Mouse (Mus musculus): ENCODE measurements at regions not wholly inside any gene's neighbourhood (a gene's known extent, or its start where the extent isn't known, plus 50 kb on each side); places are given as distances from the start of the nearest gene placed in this dataset.
"Not testable (repeated sequence)": the region's sequence is repeated elsewhere in the genome, so short reads cannot be mapped to it uniquely, and the experiment has no call there.

DNA sequence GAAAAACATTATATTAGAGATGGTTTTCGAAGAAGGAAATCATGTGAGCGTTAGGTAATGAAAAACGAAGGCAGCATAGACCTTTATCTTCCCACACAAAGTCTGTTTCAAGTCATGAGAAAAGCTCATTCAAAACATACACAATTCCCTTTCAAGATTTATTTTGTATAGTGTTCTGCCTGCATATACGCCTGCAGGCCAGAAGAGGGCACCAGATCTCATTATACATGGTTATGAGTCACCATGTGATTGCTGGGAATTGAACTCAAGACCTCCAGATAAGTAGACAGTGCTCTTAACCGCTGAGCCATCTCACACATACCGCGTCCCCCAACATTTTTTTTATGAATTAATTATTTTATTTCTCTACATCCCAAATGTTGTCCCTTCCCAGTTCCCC is 578.3 kb upstream of the Ccdc54 start:
- no peak for DNase-seq (ENCODE audit: inconsistent ontology term)

DNA sequence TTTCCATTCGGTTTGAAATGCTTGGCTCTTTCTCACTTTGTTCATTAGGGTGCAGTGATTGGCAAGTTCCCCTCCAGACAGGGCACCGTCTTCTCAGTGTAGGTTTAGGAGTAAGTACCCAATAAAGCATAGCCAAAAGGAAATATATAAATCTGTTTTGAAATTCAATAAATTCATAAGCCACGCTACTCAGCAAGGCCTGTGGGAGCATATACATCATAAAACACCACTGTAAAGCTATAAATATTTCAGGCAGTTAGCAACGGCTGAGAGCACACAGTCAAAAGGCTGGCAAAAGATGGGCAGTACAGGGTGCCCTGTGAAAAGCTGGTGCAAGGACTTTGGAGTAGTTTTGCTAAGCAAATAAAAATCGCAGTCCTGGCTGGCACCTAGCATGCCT is 569.8 kb upstream of the Ccdc54 start:
- DNase-seq (ENCODE audit: inconsistent ontology term), result no peak

DNA sequence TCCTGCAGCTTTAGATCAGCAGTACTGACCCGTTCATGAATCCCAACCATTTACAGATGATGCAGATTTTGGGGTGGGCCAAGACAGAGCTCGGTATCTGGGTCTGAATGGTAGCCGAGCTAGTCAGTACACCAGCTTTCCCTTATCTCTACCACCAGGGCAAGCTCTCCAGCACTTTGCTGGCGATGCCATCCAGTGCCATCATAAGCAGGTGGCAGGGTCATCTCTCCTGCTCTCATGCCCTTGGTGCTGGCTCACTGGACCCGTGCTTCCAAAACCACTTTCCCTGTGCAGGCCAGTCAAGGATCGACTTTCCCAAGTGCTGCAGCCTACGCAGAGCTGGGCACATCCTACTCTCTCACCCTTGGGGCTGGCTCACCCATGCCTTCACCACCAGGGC is 547.6 kb upstream of the Ccdc54 start:
- DNase-seq (ENCODE audit: inconsistent ontology term), result no peak

DNA sequence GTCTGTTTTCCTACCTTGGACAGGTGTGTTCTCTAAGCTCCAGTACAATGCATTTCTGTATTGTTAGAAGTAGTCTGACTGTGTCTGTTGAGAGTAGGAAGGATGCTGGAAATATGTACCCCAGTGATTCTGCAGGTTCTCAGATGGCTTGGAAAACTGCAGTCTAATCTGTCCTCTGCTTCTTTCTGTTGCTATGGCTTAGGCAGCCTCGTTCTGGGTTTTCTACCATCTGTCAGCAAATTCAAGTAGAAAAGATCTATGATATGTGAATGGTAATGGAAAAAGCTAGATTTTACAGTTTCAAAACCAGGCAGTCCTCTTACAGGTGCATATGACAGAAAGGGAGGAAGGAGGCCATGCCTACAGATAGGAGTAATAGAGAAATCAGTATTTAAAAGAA is 528.9 kb upstream of the Ccdc54 start:
- DNase-seq (ENCODE audit: inconsistent ontology term), result no peak

DNA sequence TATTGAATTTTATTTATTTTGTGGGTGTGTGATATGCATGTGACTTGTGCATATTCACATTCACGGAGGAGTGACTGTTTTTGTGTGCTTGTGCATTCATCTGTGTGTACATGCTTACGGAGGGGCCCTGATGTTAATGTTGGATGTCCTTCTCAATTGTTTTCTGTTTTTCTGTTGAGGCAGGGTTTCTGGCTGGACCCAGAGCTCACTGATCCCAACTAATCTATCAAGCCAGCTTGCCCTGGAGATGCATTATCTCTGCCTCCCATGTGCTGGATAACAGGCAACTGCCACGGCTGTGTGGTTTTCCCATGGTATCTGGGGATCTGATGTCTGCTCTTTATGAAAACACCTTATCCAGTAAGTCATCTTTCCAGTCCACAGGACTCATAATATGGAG is 527.4 kb upstream of the Ccdc54 start:
- DNase-seq (ENCODE audit: inconsistent ontology term), result no peak

DNA sequence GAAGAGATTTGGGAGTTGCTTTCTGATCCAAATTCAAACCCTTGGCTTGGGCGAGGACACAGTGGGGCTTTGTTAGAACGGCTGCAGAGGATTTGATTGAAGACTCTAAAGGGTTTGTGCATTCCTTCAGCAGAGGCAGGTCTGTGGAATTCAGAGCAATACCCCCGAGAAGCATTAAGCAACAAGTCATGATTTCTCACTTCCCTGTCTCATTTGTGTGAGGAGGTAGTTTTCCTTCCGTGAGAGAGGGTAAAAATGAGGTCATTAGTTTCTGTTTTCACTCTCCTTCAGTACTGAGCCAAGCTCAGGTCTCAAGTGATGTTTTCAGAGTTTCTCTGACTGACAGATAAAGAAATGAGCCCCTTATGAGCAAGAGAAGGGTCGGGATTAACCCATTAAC is 526.9 kb upstream of the Ccdc54 start:
- DNase-seq (ENCODE audit: inconsistent ontology term), result peak; percentile 43

DNA sequence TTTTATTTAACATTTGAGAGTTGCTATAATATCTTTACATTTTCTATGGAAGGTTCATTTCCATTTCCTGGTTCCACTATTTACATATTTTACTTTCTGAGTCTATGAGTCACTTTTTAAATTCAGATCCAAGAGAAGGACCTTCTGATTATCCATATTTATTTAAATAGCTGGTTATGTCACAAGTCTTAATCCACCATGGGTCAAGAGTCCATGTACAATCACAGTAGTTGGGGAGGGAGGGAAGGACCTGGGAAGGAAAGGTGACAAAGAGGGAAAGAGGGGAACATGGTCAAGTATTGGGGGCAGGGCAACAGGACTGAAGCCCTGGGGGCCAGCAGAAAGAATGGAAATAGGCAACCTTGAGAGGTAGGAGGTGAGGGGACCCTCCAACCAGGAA is 518.9 kb upstream of the Ccdc54 start:
- no peak for DNase-seq (ENCODE audit: inconsistent ontology term)

DNA sequence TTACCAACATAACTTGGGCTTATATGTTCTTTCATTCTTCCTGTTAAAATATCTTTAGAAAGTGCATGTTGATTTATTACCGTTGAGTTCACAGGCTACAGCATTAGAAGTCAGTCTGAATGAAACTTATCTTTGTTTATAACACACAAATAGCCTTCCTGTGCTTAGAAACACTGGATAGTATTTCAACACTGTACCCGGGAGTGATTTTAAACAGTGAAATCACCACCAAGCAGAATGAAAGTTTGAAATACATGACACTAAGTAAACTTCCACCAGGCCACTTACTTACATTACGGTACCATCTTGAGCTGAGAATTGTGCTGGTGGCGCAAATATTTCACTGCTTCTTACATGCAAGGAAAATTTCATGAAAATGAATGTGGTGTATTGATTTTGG is 516.5 kb upstream of the Ccdc54 start:
- DNase-seq (ENCODE audit: inconsistent ontology term), result no peak

DNA sequence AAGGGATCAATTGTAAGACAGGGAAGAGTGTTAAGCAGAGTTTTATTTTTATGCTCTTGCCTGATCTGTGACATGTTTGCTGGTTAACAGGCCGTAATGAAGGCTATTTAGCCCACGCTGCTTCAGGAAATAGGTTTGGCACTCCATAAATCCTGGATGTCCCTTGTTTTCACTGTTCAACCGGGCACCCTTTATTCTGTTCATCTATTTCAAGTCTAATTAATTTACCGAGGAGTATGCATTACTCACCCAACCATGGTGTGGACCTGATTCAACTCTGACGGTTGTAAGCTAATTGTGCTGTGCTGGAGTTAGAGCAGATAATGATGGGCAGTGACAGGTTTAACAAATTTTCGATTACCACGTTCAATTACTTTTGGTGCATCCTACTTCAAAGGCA is 495.6 kb upstream of the Ccdc54 start:
- DNase-seq (ENCODE audit: inconsistent ontology term), result peak; percentile 88

DNA sequence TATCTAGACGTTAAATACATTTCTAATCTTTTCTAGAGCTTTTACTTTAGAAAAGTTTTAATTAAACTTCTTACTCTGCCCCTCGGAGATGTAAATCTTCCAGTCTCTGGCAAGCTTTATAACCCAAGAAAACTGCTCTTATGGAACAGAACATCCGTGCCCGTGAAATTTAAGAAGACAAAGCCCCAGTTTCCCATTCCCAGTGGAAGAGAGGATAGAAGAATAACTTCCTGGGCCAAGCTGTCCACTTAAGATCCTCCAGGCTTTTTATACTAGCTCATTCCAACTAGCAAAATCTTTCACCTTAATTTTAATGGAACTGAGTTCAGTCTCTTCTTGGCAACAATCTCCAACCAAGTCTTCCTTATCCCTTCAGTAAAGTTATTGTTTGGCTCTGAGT is 489.2 kb upstream of the Ccdc54 start:
- no peak for DNase-seq (ENCODE audit: inconsistent ontology term)

DNA sequence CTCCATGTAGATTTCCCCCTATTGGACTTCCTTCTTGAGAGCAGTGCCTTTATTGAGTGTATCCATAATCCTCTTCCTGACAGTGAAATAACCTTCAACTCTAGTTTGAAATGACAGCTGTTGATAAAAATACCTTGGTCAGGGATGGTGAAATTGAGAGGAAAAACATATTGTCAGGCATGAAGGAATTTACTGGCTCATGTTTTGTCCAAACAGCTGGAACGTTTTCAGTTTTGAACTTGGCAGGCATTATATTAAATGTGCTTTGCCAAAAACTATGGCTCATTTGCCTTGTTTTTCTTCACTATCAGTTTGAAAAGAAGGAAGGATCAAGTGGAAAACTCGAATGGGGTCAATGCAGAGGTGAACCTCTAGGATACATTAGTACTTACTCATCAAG is 457.7 kb upstream of the Ccdc54 start:
- DNase-seq (ENCODE audit: inconsistent ontology term), result peak; percentile 16

DNA sequence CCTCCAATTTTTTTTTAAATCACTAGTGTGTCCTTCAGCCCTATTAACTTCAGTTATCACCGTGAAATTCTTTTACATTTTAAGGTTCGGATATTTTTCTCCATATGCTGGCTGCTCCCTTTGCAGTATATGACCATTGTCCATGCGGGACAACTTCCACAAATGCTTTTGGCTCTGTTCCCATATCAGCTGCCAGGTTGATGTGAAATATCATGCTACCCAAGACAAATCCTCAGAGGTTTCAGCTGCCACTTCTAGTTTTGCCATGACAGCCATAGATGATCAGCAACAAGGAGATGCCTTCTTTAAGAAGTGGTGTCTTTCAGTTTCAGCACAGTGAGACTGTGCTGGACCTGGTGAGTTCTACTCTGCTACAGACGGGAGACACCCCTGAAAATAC is 457.2 kb upstream of the Ccdc54 start:
- no peak for DNase-seq (ENCODE audit: inconsistent ontology term)

DNA sequence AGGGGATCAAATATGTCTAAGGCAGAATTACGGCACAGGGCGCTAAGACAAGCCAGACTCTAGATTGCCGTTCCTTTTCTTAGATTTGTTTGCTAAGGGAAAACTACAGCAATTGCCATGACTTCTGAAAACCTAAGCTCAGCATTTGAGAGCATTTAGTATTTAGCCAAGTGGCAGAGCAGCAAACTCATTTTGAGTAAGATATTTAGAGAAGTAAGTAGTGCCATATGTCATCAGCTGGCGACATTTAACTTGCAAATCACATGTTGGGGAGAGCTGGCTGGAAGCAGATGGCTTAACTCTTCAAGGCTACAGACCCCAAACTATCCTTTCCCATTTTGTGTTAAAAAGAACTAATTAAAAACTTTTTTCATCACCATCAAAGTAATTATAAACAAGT is 450.4 kb upstream of the Ccdc54 start:
- DNase-seq (ENCODE audit: inconsistent ontology term), result no peak

DNA sequence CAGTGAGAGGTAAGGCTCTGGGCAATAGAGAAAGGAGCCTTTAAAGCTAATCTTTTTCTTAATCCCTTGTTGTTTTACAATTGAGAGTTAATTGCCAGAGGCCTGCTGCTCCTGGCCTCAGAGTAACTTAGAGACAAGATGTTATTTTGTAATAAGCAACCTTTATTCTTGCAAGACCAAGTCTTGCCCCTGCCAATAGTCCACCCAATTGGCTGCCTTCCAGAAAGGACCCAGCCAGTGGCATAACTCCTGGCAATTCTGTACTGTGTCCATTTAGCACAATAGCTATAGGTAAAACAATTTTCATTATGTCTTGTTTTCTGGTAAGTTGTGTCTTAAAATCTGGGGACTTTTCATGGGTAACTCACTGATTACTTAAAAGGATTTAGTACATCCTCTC is 411.9 kb upstream of the Ccdc54 start:
- DNase-seq (ENCODE audit: inconsistent ontology term), result no peak

DNA sequence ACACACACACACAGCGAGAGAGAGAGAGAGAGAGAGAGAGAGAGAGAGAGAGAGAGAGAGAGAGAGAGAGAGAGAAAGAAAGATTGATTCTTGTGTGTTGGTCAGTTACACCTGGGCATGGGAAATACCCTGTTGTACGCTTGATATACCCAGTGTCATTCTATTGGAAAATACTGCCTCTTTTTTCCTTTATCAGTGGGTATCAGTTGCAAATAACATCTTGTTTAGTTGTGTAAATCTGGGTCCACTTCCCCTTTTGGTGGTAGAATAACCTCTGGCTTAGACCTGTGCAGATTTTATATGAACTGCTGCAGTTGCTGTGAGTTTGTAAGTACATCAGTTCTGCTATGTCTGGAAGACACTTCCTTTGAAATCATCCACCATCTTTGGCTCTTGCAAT is 373.4 kb upstream of the Ccdc54 start:
- no peak for DNase-seq (ENCODE audit: inconsistent ontology term)

DNA sequence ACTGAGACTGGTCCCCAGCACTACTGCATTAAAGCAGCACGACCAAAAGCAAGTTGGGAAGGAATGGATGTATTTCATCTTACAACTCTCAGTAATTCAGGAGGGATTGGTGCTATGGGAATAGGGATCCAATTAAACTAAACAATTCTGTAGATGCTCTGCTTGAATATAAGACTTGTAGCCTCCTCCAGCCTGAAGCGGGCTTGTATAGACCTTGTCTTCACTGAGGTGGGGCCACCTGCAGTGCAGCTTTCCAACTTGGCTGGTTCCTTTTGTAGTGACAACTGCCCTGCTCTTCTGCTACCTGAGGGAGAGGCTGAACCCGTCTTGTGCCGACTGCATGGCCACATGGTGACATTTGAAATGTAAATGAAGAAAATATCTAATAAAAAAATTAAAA is 353.1 kb upstream of the Ccdc54 start:
- DNase-seq (ENCODE audit: inconsistent ontology term), result no peak

DNA sequence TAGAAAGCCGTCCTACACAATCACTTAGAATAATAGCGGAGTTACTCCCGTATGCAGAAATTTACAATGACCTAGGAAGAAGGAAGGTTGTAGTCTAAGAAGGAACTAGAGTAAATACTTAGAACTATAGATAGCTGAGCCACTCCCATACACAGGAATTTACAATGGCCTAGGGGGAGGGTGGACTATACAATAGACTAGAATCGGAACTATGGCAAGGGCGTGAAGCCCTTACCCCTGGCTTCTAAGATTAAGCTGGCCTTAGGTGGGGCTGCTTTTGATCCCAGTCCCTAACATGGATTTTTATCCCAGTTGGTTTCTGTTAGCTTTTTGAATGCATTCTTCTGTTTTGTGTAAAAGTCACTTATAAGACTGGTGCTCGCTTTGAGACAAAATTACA is 352.6 kb upstream of the Ccdc54 start:
- not testable (repeated sequence) for DNase-seq (ENCODE audit: inconsistent ontology term)

DNA sequence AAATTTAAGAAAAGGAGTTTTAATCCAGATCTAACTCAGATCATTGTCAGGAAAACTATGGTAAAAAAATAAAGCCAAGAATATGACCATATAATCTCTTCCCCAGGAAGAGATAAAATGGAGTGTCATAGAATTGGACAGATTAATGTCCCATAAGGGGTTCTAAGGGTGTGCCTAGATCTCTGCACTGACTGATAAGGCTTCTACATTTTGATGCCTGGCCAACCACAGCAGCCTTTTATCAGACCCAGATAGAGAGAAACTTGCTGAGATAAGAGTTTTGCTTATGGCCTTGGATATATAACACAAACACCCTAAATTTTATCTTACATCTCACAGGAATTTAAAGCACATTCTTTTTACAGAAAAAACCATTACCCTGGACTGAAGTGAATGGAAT is 351.3 kb upstream of the Ccdc54 start:
- no peak for DNase-seq (ENCODE audit: inconsistent ontology term)

DNA sequence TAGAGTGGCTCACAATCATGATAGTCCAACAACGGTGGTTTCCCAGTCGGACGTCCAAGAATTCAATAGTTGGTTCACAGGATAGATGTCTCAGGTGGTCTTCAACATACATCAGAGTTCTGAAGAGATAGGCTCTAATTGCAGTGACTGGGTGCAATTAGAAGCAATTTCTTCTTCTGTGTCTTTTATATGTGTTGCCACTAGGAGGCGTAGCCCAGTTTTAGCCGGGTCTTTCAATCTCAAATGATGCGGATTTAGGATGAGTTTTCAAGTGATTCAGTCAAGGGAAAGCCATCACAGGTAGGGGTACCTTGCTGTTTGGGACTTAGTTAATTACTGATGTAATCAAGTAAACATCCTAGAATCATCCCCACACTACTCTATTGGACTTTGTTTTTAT is 348.4 kb upstream of the Ccdc54 start:
- no peak for DNase-seq (ENCODE audit: inconsistent ontology term)

DNA sequence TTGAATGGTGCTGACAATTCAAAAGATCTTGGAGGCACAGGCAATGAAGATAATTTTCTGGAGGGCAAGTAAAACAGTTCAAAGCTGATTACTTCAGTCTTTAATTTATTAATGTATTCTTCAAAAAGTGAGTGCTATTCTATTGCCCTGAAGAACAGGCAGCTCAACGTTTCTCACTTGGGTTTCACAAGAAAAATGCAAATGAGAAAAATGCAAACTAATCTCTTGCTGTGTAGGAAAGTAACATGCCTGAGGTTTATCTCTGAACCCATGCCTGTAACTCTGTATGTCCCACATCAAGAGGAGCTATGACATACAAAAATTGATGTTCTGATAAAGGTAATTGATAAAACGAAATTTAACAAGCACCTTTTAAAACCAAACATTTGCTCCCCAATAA is 316.8 kb upstream of the Ccdc54 start:
- no peak for DNase-seq (ENCODE audit: inconsistent ontology term)

DNA sequence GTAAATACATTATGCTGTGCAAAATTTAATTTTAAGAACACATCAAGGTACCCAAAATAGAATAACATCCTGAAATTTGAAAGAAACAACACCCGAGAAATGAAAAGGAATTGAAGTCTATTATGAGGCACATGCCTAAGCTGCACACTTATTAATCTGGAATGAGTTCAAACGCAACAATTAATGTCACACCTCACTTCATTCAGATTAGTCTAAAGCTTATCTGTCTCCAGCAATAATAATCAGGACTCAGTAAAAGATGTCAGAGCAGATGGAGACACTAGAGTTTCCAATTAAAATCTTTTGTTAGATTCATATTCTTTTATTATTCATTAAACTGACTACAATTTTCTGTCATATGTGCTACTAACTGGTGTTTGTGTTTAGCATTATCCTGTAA is 308.2 kb upstream of the Ccdc54 start:
- DNase-seq (ENCODE audit: inconsistent ontology term), result peak; percentile 11

DNA sequence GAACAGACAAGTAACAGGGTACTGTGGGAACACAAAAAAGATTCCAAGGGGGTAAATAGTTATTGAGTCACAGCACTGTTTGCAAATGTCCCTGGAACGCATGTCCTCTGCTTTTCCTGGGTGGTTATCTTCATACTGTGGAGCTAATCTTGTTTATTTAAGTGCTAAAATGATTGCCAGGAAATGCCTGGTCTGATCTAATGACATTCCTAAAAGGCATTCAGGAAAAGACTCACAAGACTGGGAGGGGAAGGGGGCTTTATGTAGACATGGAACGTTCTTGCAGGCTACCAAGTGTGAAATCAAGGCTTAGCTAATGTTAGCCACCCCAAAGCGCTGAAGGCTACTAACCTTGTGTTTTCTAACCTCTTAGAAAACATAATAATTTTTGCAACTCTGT is 287.0 kb upstream of the Ccdc54 start:
- DNase-seq (ENCODE audit: inconsistent ontology term), result no peak

DNA sequence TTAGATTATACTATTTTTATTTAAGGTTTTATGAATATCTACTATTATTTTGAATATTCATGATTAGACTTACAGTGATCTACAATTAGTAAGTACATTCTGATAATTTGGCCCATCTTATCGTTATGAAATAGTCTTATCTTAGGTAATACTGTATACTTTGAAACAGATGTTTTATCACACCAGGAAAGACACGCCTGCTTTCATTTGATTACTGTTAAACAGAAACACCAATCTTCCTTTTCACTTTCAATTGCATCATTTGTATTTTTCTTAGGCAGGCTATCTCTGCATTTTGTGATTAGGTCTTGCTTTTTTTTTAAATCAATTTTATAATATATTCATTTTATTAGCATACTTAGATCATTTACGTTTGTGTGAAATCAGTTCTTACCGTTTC is 280.4 kb upstream of the Ccdc54 start:
- no peak for DNase-seq (ENCODE audit: inconsistent ontology term)

DNA sequence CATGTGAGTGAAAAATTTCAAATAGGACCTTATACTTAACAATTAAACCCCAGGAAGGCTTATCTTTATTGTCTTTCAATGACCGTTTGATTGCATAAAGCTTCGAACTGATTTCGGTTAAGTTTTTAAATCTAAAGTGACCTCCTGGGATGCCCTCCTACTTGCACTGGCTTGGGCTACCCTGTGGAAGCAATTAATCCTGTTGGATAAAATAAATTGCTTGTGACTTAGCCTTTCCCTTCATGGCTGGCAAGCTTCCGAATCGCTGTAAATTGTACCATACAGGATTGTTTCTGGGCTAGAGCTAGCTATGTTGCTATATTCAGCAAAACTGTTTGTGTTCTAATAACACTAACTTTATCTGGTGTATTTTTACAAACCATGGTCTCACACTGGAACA is 272.6 kb upstream of the Ccdc54 start:
- DNase-seq (ENCODE audit: inconsistent ontology term), result no peak

DNA sequence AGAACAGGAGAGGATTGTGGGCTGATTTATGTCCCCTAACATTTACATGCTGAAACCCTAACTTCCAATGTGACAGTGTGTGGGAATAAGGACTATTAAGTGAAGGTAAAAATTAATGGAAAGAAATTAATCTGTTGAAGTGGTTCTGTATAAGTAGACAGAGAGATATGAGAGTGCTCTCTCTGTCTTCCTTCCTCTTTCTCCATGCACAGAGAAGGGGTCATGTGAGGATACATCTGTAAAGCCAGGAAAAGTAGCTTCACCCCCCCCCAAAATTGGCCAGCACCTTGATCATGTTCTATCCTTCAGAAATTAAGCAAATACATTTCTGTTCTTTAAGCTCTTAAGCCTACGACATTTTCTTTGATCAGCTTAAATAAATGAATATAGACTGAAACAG is 268.6 kb upstream of the Ccdc54 start:
- DNase-seq (ENCODE audit: inconsistent ontology term), result no peak

Measured in Muller cell, postnatal 12 days (primary cell).